Mouse (Mus musculus): ENCODE measurements around the gene Aldh3a2. TPM values are rescaled to one million over a fixed set of nuclear protein-coding genes. Genes with fewer than 3 reads are reported as not detected.
A peak's percentile ranks its signal among the peaks of the same experiment; 100 is the strongest.
"Not testable (repeated sequence)": the region's sequence is repeated elsewhere in the genome, so short reads cannot be mapped to it uniquely, and the experiment has no call there.

The Aldh3a2 gene
- total and polyA plus RNA-seq, 2 experiments from 2014 or later = 33.9 to 49.3 TPM

DNA sequence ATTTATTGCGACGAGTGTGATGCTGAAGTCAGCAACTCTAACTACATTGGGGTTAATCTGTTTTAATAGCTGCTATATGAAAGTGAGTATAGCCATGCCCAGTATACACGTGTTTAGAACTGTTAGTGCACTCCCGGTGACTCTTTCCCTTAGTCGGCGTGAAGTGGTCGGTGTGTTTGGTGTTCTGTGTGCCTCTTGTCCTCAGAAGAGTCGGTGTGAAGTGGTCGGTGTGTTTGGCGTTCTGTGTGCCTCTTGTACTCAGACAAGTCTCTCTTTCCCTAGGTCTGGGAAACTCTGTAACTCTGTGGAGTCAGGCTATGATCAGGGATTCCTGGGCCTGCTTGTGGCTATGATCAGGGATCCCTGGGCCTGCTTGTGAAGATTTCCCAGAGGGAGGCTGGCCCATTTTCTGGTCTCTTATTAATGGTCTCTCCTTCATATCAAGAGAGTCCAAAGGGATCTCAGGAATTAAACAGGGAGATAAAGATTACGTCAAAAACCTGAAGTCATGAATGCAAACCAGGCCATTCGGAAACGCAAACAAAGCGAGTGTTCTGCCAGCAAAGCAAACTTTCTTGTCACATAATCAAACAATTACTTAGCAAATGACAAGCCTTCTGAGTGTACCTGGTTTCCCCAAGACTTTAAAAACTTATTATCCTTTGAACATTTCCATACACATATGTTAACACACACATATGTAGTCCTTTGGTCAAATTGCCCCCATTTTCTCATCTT, 70.5 kb downstream of the Aldh3a2 start:
- ATAC-seq (ENCODE audit: low FRiP score) = no peak

DNA sequence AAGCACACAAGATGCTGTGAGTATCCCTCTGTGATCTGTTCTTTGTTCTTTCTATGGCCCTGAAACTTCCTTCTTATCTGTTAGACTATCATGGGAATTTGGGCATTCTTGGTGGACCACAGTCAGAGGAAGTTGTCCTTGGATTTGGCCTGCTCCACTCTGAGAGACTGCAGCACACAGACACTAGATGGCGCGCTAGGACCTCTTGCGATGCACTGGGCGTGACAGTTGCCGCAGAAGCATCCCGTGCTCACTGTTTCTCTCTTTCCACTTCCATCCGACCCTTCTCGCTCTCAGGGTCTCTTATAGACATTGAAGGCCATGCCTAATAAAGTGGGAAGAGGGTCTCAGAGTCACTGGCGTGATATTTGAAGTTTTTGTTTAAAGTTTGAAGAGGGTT, 73.9 kb downstream of the Aldh3a2 start:
- Histone ChIP-seq H3K4me3 (ENCODE audit: low read depth, low read length) (no peak overlapping the region), H3K27me3 (ENCODE audit: insufficient read depth, low read length) (no peaks in the 10 kb centered on the region), H3K27ac (ENCODE audit: low read depth, low read length) (no peak overlapping the region), H3K9me3 (ENCODE audit: low read length) (no peaks in the 10 kb centered on the region), H3K9ac (replicated peaks; ENCODE audit: low read length, poor library complexity, severe bottlenecking) (no peak overlapping the region), H3K4me2 (ENCODE audit: low read depth, low read length, poor library complexity, severe bottlenecking) (no peak overlapping the region), H3K4me1 (ENCODE audit: insufficient read depth, low read length) (no peaks in the 10 kb centered on the region), H3K36me3 (ENCODE audit: insufficient read depth, low read length) (no peaks in the 10 kb centered on the region)
- WGBS = 8% methylated on average over 9 of the region's 9 CpGs
- ATAC-seq (ENCODE audit: low FRiP score) (no peak), DNase-seq (ENCODE audit: low spot score) (peak; percentile 88)
- peak; percentile 96 for TF ChIP-seq CTCF (IDR thresholded peaks at IDR 0.05)

More for the DNA sequence above, 70.5 kb downstream of the Aldh3a2 start:
- no peak for TF ChIP-seq CTCF (IDR thresholded peaks at IDR 0.05)
- Histone ChIP-seq H3K4me3 (ENCODE audit: low read depth, low read length) (no peak overlapping the region), H3K9me3 (ENCODE audit: low read length) (no peaks in the 10 kb centered on the region), H3K4me2 (ENCODE audit: low read depth, low read length, poor library complexity, severe bottlenecking) (no peak overlapping the region), H3K36me3 (ENCODE audit: insufficient read depth, low read length) (no peaks in the 10 kb centered on the region), H3K27ac (ENCODE audit: low read depth, low read length) (no peak overlapping the region), H3K9ac (replicated peaks; ENCODE audit: low read length, poor library complexity, severe bottlenecking) (no peak overlapping the region), H3K27me3 (ENCODE audit: insufficient read depth, low read length) (no peaks in the 10 kb centered on the region), H3K4me1 (ENCODE audit: insufficient read depth, low read length) (no peaks in the 10 kb centered on the region)
- 84% methylated on average over 14 of the region's 14 CpGs for WGBS
- no peak for DNase-seq (ENCODE audit: low spot score)

DNA sequence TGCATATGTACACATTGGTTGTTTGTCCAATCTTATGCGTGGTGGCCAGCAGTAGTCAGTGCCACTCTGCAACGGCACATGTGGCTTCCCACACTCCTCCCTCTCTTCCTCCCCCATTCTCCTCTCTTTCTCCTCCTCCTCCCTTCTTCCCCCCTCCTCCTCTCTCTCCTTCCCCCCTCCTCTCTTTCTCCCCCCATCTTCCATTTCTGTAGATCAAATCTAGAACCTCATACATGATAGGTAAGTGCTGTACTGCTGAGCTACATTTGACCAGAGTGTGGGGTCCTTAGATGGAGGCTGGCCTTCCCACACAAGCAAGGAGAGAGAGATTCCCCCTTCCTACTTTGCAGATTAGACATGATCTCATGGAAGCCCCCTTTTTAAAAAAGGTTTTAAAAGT, 74.5 kb downstream of the Aldh3a2 start:
- ATAC-seq (ENCODE audit: low FRiP score) (no peak), DNase-seq (ENCODE audit: low spot score) (no peak)
- Histone ChIP-seq H3K27ac (ENCODE audit: low read depth, low read length) (no peak overlapping the region), H3K27me3 (ENCODE audit: insufficient read depth, low read length) (no peaks in the 10 kb centered on the region), H3K4me2 (ENCODE audit: low read depth, low read length, poor library complexity, severe bottlenecking) (no peak overlapping the region), H3K9ac (replicated peaks; ENCODE audit: low read length, poor library complexity, severe bottlenecking) (no peak overlapping the region), H3K4me1 (ENCODE audit: insufficient read depth, low read length) (no peaks in the 10 kb centered on the region), H3K4me3 (ENCODE audit: low read depth, low read length) (no peak overlapping the region), H3K9me3 (ENCODE audit: low read length) (no peaks in the 10 kb centered on the region), H3K36me3 (ENCODE audit: insufficient read depth, low read length) (no peaks in the 10 kb centered on the region)
- no peak for TF ChIP-seq CTCF (IDR thresholded peaks at IDR 0.05)
- 97% methylated on average over 2 of the region's 2 CpGs for WGBS

DNA sequence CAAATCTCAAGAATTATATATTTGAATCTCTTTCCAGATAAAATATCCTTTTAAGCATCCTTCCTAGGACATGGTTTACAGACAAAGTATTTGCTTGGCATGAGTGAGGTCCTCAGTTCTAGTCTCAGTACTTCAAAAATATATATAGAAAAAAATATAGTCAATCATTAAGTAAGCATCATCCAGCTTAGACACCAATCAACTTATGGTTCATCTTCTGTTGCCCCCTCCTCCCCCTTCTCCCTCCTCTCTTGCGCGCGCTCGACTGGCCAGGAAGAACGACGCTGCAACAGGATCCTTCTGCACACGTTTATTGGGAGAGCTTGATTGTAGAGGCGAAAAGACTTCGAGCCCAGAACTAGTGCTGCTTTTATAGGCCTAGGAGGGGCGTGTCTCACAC, 75.1 kb downstream of the Aldh3a2 start:
- not testable (repeated sequence) for ATAC-seq (ENCODE audit: low FRiP score); H3K9me3 ChIP-seq (ENCODE audit: low read length); H3K4me3 ChIP-seq (ENCODE audit: low read depth, low read length); H3K4me2 ChIP-seq (ENCODE audit: low read depth, low read length, poor library complexity, severe bottlenecking); H3K36me3 ChIP-seq (ENCODE audit: insufficient read depth, low read length); H3K27me3 ChIP-seq (ENCODE audit: insufficient read depth, low read length); DNase-seq (ENCODE audit: low spot score); H3K9ac ChIP-seq (replicated peaks; ENCODE audit: low read length, poor library complexity, severe bottlenecking); H3K4me1 ChIP-seq (ENCODE audit: insufficient read depth, low read length); H3K27ac ChIP-seq (ENCODE audit: low read depth, low read length)
- WGBS = 92% methylated on average over 7 of the region's 10 CpGs

DNA sequence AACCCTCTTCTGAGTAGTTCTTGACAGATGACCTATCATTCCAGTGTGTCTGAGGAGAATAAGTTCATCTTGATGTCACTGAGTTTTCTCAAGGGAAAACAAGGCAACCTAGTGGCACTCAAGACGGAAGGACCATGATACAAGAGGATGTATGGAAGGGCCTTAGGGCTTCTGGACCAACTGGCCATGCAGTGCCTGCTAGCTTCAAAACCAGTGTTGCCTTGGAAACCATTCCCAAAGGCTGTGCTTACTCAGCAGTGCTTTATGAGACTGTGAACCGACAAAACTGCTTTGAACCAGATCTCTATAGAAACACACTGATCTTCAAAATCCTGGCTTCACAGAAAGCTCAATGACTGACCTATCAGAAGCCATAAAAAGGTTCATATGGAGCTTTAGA, 76.5 kb downstream of the Aldh3a2 start:
- DNase-seq (ENCODE audit: low spot score) = peak; percentile 77
- 24% methylated on average over 2 of the region's 2 CpGs for WGBS
- no peaks in the 10 kb centered on the region for H3K36me3 ChIP-seq (ENCODE audit: insufficient read depth, low read length)
- no peaks in the 10 kb centered on the region for H3K27me3 ChIP-seq (ENCODE audit: insufficient read depth, low read length)
- peak; percentile 56; the same call in 1 of the 2 replicates for ATAC-seq (ENCODE audit: low FRiP score)
- TF ChIP-seq CTCF (IDR thresholded peaks at IDR 0.05) = no peak
- H3K27ac ChIP-seq (ENCODE audit: low read depth, low read length) = 0 out of 2 replicates have a peak overlapping the region, but pooled peaks have one; percentile 32
- H3K4me2 ChIP-seq (ENCODE audit: low read depth, low read length, poor library complexity, severe bottlenecking) = no peak overlapping the region
- no peaks in the 10 kb centered on the region for H3K4me1 ChIP-seq (ENCODE audit: insufficient read depth, low read length)
- H3K4me3 ChIP-seq (ENCODE audit: low read depth, low read length) = no peak overlapping the region
- no peak overlapping the region for H3K9ac ChIP-seq (replicated peaks; ENCODE audit: low read length, poor library complexity, severe bottlenecking)
- H3K9me3 ChIP-seq (ENCODE audit: low read length) = no peaks in the 10 kb centered on the region

DNA sequence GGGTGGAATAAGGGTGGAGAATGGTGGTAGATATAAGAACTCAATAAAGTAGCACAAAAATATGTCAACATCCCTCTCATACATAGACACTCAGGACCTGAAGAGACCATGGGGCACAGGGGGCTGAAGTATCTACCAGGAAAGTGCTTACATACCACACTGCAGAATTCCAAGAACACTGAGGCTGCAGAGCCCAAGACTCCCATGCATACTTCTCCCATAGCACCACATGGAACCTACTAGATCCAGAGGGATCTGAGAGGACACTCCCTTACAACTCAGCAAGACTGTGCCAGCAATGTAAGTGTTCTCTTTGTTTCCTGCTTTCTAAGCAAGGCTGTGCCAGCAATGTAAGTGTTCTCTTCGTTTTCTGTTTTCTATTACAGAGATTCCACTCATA, 83.4 kb downstream of the Aldh3a2 start:
- DNase-seq (ENCODE audit: low spot score) (no peak), ATAC-seq (ENCODE audit: low FRiP score) (no peak)
- Histone ChIP-seq H3K4me3 (ENCODE audit: low read depth, low read length) (no peak overlapping the region), H3K4me2 (ENCODE audit: low read depth, low read length, poor library complexity, severe bottlenecking) (no peak overlapping the region), H3K27me3 (ENCODE audit: insufficient read depth, low read length) (no peaks in the 10 kb centered on the region), H3K36me3 (ENCODE audit: insufficient read depth, low read length) (no peaks in the 10 kb centered on the region), H3K27ac (ENCODE audit: low read depth, low read length) (no peak overlapping the region), H3K9me3 (ENCODE audit: low read length) (no peaks in the 10 kb centered on the region), H3K9ac (replicated peaks; ENCODE audit: low read length, poor library complexity, severe bottlenecking) (no peak overlapping the region), H3K4me1 (ENCODE audit: insufficient read depth, low read length) (no peaks in the 10 kb centered on the region)
- WGBS = 76% methylated on average over 1 of the region's 1 CpGs
- no peak for TF ChIP-seq CTCF (IDR thresholded peaks at IDR 0.05)

All from midbrain, postnatal 0 days (tissue).